Mouse (Mus musculus): ENCODE data around the gene Gm28635.
"Not testable (repeated sequence)": the region's sequence is repeated elsewhere in the genome, so short reads cannot be mapped to it uniquely, and the experiment has no call there.

Gm28635 gene

DNA sequence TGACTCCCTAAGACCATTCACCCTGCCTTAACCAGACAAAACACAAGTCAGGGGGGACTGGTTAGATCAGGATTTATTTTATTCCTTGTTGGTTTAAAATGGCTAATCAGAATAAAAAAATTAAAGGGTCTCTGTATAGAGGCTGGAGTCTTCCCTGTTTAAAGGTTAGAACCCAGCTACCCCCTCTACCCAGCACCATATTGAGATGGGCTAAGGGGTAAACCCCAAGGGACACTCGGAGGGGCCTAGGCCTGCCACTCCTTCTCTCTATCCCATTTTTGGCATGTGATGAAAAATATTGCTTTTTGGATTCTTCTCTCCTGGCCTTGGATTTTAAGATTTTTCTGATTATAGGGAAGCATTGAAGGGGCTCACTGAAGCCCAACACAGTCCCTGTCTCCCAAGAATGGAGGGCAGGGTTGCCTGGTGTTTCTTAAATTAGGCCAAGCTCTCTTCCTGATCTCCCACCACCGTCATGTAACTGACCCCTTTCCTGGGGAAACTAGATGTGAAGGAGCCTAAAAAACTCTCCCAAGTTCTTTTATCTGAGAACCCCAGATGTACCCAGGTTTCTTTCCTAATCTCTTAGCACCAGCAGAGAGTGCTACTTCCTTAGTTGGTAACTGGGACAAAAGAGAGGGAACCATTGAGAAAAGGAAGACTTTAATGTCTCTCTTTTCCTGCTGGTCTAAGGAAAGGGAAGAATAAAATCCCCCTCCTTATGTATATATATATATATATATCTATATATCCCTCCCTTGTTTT is 10.4 kb upstream of the Gm28635 start:
- in situ Hi-C loops (cut with MboI, MseI) = loop anchor here (25.0 kb wide), 1 partner anchor 1026 kb away; no protein-coding TSS in a partner anchor

DNA sequence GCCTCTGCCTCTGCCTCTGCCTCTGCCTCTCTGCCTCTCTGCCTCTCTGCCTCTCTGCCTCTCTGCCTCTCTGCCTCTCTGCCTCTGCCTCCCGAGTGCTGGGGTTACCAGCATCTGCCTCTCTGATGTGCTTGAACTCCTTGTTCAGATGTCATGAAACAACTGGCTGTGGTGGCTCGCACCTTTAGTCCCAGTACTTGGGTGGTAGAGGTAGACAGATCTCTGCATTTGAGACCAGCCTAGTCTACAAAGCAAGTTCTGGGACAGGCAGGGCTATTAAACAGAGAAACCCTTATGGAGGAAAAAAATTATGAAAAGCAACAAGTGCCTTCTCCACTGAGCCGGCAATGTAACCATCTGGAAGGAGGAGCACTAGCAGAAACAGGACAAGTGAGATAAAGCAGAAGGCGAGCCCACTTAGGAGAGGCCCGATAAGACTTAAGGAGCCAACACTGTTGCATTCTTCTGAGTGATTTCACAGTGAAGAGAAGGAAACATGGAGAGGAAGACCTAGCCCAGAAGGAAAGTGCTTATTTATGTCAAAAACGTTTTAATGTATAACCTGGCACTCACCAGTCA is 4.9 kb upstream of the Gm28635 start:
- in situ Hi-C loops (cut with MboI, MseI) = loop anchor here (25.0 kb wide), 1 partner anchor 1020 kb away; no protein-coding TSS in a partner anchor

DNA sequence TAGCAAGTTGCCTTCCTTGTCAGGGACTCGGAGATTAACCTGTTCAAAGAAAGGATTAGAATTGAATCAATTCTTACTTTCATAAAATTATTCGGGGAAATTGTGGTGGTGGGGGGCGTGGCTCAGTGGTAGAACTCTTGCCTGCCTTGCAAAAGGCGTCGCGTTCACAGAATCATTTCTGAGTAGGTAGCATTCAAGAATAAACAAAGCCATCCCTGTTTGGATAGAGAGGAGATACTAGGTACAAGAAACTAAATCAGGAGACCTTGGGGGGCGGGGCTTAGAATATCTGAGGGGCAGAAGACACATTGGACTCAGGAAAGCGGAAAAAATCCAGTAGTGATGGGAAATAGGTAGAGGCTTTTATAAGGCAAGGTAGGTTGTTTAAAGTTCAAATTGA is 1.2 kb upstream of the Gm28635 start, which contains the start of gene Tmx2:
Gene Tmx2, minus strand, starts transcription at position 125 of the 400 bp plus-strand sequence.
- in situ Hi-C loops (cut with MboI, MseI) = loop anchor here (5.0 to 25.0 kb wide), 2 partner anchors 33 to 1017 kb away; no protein-coding TSS in a partner anchor

DNA sequence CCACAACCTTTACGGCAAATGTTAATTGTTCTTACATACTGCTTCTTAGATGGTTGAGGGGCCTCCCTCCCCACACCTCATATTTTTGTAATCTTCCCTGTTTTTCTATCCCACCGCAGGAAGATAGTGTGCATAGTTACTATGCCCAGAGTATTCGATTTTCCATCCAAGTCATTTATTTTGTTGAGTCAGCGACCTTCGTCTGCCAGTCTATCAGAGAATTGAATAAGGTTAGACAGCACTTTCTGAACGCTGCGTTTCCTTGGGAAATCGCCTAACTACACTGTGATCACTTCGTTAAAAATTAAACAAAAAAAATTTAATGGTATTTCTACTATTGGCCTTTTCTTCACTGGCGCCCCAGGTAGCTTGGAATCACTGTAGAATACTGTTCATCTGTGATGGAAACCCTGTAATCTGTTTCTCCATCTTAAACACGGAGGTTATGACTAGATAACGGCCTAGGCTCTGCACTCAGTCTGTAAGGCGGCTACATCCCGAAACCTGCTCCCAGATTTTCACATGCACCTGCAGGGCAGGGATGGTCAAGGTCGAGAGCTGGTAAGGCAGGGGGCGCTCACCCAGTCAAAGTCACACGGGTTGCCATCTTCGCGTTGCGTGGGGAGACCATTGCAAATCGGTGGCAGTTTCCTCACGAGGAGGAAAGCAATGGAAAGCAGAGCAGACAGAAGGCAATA is 422 bp downstream of the Gm28635 start:
- in situ Hi-C loops (cut with MboI, MseI) = loop anchor here (5.0 to 25.0 kb wide), 2 partner anchors 35 to 1015 kb away; no protein-coding TSS in a partner anchor

DNA sequence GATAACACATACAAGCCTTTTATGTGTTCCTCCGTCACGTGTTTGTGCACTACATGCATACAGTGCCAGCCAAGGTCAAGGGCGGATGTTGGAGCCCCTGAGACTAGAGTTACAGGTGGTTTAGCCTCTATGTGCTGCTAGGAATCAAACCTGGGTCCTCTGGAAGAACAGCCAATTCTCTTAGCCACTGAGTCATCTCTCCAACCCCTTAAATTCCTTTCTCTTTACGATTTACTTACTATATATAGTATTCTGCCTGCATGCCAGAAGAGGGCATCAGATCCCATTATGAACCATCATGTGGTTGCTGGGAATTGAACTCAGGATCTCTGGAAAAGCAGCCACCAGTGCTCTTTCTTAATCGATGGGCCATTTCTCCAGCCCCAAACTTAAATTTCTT is 6.3 kb downstream of the Gm28635 start:
- in situ Hi-C loops (cut with MboI, MseI) = not testable (repeated sequence)

DNA sequence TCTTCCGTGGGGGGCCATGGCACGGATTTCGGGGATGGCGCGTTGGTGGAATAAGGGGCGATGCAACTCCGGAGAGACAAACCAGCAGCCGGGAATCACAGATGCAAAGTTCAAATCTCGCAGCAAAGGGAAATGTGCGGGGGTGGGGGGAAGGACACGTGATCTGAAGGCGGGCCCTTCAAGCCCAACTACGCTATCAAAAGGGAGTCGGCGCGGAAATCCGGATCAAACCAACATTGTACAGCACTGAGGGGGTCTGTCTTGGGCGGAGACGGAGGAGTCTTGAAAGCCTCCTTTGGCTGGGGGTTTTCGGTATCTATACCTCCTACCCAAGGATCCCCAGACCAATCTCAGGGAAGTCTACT is 7.3 kb downstream of the Gm28635 start, which contains the start of gene Selenoh:
Gene Selenoh, minus strand, starts transcription at position 202 of the 365 bp plus-strand sequence.
- in situ Hi-C loops (cut with MboI, MseI) = no loop called here

DNA sequence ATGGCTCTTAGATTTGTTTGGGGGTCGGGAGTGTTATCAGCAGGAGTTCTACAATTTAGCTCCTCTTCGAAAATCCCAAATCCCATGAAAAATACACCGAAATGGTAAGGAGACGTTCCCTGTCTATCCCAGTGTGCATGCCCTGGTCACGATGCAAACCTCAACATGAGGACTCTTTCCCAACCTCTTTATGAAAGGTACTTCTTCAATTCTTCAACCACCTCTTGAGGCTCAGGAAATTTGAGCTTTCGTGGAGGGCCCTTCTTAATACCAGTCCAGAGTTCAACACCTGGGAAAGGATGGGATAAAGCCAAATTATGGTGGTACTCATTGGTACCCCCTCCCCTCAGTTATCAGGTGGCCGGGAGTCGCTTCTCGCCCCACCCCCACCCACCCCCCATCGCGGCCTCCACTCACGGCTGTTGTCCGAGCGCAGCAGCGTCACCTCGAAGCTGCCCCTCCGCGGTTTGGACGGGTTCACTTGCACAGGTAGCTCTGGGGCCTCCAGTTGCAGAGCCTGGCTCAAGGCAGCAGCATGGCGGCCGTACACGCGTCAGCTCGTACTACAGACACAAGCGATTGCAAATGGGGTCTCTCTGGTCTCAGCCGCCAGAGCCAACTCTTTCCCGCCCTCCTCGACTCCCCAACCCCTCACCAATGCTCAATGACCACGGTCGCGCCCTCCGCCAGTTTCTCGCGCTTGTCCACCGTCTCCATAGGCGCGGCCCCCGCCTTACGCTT is 7.8 kb downstream of the Gm28635 start:
- in situ Hi-C loops (cut with MboI, MseI) = loop anchor here (5.0 kb wide), 2 partner anchors 53 to 208 kb away; no protein-coding TSS in a partner anchor

DNA sequence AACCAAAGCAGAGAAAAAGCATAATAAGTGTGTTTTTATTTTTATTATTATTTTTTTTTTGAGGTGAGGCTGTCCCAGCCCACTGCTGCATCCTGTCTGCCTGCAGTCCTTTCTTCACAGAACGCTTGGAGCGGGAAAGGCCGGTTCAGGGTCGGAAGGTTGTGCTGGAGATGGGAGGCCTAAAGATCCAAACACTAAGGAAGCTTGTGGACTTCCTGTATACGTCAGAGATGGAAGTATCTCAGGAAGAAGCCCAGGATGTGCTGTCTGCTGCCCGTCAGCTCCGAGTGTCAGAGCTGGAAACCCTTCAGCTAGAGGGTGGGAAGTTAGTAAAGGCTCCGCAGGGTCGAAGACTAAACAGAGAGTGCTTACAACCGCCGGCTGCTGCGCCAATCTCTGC is 11.8 kb downstream of the Gm28635 start:
- in situ Hi-C loops (cut with MboI, MseI) = loop anchor here (5.0 kb wide), 2 partner anchors 49 to 204 kb away; no protein-coding TSS in a partner anchor

DNA sequence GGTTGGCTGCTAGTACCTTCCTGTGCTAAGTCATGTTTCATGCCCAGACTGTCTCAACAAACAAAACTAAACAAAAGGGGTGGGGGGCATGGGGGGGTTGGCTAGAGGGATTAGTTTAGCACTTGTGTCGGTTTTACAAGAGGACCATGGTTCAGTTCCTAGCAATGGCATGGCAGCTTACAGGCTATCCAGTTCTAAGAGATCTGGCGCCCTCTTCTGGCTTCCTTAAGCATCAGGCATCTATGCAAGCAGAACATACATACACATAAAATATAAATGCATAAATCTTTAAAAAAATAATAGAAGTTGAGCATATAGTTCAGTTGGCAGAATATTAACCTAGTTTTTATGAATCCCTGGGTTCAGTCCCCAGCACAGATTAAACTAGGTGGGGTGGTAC is 15.0 kb downstream of the Gm28635 start:
- in situ Hi-C loops (cut with MboI, MseI) = no loop called here

DNA sequence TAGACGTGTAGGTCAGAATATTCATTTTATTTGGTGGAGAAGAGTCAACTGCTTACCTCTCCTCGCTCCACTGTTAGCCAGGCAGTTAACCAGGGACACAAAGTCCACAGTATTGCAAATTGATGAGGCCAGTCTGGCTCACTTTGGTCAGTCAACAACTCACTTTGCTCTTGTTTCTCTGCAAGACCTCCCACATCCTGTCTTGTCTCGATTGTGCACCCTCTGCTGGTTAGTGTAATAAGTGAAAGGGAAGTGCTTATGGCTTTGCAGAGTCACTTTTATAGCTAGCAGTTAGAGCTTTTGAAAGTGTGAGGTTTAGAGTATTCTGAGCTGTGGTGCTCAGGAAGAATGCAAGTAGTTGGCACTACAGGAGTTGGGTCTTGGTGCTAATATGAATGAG is 17.6 kb downstream of the Gm28635 start:
- in situ Hi-C loops (cut with MboI, MseI) = no loop called here

DNA sequence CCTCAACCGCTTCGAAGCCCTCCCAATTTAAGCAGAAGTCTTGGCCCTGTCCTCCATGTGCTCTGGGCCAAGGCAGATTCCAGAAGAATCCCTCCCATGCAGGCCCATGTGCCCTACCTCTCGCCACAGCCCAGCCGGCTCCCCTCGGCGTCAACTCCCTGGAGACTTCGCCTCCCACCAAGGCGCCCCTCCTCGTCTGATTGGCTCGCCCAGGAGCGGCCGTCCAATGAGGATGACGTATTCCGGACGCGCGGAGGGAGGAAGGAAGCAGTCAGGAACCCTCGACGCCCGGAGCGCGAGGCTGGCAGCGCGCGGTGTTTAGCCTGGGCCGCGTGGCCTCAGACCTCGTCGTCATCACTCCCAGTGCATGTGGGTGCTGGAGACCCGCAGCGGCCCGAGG is 19.0 kb downstream of the Gm28635 start, which contains the start of gene Btbd18:
Gene Btbd18, plus strand, starts transcription at position 274 of the 400 bp plus-strand sequence.
- in situ Hi-C loops (cut with MboI, MseI) = no loop called here

DNA sequence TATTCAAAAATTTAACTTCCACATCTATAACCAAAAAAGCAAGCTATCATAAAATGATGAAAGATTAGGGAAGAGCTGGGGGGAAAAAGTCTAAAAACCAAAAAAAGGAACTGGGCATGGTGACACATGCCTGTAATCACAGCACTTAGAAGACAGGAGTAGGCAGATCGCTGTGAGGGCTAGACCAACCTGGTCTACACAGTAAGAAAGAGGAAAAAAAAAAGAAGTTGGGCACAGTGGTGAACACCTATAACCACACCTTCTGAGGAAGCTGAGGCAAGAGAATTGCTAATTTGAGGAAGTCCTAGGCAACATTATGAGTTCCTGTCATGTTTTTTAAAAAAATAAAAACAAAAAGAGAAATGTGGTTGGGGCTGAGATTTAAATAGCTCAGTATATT is 22.0 kb downstream of the Gm28635 start:
- in situ Hi-C loops (cut with MboI, MseI) = no loop called here

DNA sequence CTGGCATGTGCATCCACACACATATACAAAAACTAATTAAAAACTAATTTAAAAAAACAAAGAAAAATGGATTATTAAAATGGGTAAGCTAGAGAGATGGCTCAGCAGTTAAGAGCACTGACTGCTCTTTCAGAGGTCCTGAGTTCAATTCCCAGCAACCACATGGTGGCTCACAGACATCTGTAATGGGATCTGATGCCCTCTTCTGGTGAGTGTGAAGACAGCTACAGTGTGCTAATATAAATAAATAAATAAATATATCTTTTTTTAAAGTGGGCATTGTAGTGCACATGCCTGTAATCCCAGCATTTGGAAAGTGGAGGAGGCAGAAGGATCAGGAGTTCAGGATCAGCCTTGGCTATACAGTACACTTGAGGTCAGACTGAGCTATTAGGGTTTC is 24.5 kb downstream of the Gm28635 start:
- in situ Hi-C loops (cut with MboI, MseI) = no loop called here

DNA sequence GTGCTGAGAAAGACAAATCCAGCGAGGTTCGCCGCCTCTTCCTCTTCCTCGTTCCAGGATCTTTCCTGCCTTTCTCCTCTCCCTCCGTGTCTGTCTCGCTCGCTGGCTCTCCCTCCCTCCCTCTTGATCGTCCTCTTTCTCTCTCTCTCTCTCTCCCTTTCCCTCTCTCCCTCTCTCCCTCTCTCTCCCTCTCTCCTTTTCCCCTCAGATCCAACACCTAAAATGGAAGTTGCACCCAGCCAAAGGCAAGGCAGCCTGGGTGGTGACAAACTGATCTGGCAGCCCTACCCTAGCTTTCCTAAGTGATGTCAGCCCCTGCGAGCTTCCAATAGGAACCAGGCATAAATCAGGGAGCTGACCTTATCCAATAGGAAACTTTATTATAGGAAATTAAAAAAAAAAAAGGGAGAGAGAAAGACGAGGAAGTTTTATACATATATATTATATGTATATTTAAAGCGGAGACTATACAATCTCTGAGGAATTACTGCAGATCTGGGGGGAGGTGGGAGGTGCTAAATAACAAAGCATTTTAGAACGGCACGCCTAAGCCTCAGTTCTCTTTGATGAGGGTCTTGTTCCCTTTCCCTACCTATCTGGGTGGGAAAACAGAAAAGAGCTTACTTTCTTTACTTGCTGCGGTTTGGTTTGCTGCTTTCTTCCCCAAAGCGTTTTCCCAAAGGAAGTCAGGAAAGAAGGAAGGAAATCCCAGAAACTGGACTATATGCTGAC is 27.2 kb downstream of the Gm28635 start, which contains the start of gene Ctnnd1:
Gene Ctnnd1, minus strand, starts transcription at position 302 of the 732 bp plus-strand sequence.
- in situ Hi-C loops (cut with MboI, MseI) = no loop called here

DNA sequence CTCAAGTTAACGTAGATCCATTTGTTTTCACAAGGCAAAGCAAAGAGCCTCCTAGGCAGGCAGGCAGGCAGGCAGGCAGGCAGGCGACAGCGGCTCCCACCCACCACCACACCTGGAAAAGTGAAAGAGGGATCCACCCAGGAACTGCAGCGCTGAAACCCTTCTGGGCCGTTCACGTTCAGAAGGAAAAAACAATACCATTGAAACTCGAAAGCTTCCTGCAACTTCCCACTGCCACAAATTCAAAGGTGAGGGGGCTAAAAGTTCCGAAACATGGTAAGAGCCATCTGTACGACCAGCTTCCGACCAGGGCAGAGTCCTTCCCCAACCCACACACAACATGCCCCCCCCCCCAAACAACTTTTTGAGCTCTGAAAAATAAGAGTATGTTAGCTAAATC is 28.2 kb downstream of the Gm28635 start:
- in situ Hi-C loops (cut with MboI, MseI) = loop anchor here (25.0 kb wide), 1 partner anchor 687 kb away; the partner anchor contains the start of genes Gm13693, Gm13695, Gm13696 and Gm13698

DNA sequence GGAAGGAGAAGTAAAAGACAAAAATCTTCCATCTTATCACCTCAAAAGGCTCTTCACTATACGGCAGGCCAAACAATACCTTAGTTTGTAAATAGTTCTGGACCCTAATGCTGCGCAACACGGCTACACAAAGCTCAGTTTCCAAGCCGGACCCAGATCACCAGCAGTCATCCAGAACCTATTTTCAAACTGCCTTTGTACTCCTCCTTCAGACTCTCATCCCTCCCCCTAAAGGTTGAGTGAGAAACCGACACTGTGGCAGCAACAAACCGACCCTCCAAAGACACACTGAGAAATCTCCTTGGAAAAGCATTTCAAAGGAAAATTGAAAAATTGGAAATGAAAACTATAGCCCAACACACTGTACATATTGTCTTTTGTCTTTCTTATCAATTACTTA is 29.5 kb downstream of the Gm28635 start:
- in situ Hi-C loops (cut with MboI, MseI) = loop anchor here (25.0 kb wide), 1 partner anchor 686 kb away; the partner anchor contains the start of genes Gm13693, Gm13695, Gm13696 and Gm13698

DNA sequence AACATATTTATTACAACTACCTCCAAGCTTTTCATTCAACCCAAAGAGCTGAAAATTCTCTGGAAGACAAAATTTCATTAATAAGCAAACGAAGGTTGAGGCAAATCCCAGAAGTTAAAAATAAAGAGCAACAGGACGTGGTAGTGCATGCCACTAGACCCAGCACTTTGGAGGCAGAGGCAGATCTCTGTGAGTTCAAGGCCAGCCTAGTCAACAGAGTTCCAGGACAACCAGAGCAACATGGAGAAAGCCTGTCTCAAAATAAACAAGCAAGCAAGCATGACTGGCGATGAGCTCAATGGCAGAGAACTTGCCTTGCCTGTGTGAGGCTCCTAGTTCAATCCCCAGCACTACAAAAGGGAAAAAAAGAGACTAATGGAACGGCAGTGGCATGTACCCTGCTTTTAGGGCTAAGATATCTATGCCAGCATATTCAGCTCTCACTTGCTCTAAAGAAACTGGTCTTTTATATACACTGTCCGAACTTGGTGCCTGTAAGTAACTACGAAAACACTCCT is 30.7 kb downstream of the Gm28635 start:
- in situ Hi-C loops (cut with MboI, MseI) = loop anchor here (25.0 kb wide), 1 partner anchor 685 kb away; the partner anchor contains the start of genes Gm13693, Gm13695, Gm13696 and Gm13698

DNA sequence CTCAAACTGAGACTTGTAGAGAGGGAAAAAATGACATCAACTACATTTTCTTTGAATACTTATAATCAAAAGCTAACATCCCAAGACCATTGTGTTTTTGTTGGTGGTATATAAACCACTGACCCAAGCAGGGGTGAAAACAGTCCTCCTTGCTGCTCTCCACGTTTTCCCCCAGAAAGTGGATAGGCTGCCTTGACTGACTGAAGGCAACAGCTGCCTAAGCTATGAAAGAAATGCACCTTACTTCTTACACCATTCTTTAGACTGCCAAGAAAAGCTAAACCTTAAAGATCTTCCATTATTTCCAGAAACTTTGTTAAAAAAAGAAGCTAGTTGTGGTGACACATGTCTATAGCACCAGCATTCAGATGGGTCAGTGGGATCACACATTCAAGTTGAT is 31.7 kb downstream of the Gm28635 start:
- in situ Hi-C loops (cut with MboI, MseI) = loop anchor here (25.0 kb wide), 1 partner anchor 684 kb away; the partner anchor contains the start of genes Gm13693, Gm13695, Gm13696 and Gm13698

DNA sequence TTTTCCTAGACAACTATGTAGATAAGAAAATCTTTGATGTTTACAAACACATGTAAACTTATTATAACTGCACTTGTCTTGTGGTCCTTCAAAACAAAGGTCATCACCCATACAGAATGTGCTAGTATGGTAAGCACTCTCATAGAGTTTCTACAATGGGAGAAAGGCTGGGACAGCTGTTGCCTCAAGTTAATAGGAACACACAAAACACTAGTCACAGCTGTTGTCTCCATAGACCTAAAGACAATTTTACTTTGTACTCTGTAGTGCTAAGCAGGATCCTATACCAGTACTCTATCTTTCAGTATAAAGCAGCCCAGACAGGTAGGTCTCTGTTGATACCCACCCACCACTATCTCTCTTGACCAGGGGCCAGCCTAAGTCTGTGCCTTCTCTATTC is 37.0 kb downstream of the Gm28635 start:
- in situ Hi-C loops (cut with MboI, MseI) = loop anchor here (25.0 kb wide), 1 partner anchor 679 kb away; the partner anchor contains the start of genes Gm13693, Gm13695, Gm13696 and Gm13698
